Mouse (Mus musculus) heart, embryonic 10.5 days (tissue): ENCODE measurements around the gene Alox12e. TPM values are rescaled to one million over a fixed set of nuclear protein-coding genes. Genes with fewer than 3 reads are reported as not detected.

Experiments used
- DNase-seq: peaks from one replicate; pipeline ENCODE4 v3.0.0-alpha.2; 2017; ENCODE audit warnings: low spot score
- H3K27ac ChIP-seq: fragments of 300-500 bp; sonication (generic); 2 replicates; pipeline ENCODE4 v1.5.1; 2016; ENCODE audit warnings: mild to moderate bottlenecking
- H3K27me3 ChIP-seq: fragments of 300-500 bp; sonication (generic); 2 replicates; pipeline ENCODE4 v1.6.1; 2016; ENCODE audit warnings: mild to moderate bottlenecking; ENCODE audit not compliant: poor library complexity, insufficient read depth, severe bottlenecking
- H3K36me3 ChIP-seq: fragments of 300-500 bp; sonication (generic); 2 replicates; pipeline ENCODE4 v1.6.1; 2016; ENCODE audit warnings: mild to moderate bottlenecking, moderate library complexity
- H3K4me1 ChIP-seq: fragments of 300-500 bp; sonication (generic); 2 replicates; pipeline ENCODE4 v1.6.1; 2016; ENCODE audit warnings: mild to moderate bottlenecking
- H3K4me3 ChIP-seq: fragments of 300-500 bp; sonication (generic); 2 replicates; pipeline ENCODE4 v1.5.1; 2016; ENCODE audit warnings: mild to moderate bottlenecking, moderate library complexity
- H3K9me3 ChIP-seq: fragments of 300-500 bp; sonication (generic); 2 replicates; pipeline ENCODE4 v1.6.1; 2016; ENCODE audit warnings: mild to moderate bottlenecking, moderate library complexity
- WGBS: fragments of 180-500 bp; shearing (Covaris S2); methylation state at CpG from one replicate; pipeline ENCODE4 v1.1.7; 2016; 5-methylcytosine and 5-hydroxymethylcytosine counted together
- polyA plus RNA-seq: library from polyadenylated mRNA; unstranded; fragments of >200 nt; fragmentation: Nextera tagmentation; extraction: Ambion mirVana; gene quantifications from 2 replicates; pipeline ENCODE4 v1.2.1, GENCODE M21; 2016

Gene Alox12e
- polyA plus RNA-seq, 1 experiment from 2014 or later: not detected

GRCm38 (mm10) chr11:70309341-70309740, 13.1 kb downstream of the Alox12e start:
- Histone ChIP-seq H3K36me3 (no peaks in the 10 kb centered on the region), H3K4me3 (no peak overlapping the region), H3K27ac (no peak overlapping the region), H3K27me3 (no peaks in the 10 kb centered on the region), H3K4me1 (no peaks in the 10 kb centered on the region), H3K9me3 (no peaks in the 10 kb centered on the region)
- WGBS: 21% methylated on average over 9 of the region's 9 CpGs
- DNase-seq: no peak

GRCm38 (mm10) chr11:70308296-70308695, 14.1 kb downstream of the Alox12e start:
- Histone ChIP-seq H3K27me3 (no peaks in the 10 kb centered on the region), H3K27ac (no peak overlapping the region), H3K36me3 (no peaks in the 10 kb centered on the region), H3K9me3 (no peaks in the 10 kb centered on the region), H3K4me3 (no peak overlapping the region), H3K4me1 (no peaks in the 10 kb centered on the region)
- DNase-seq: no peak
- 89% methylated on average over 2 of the region's 2 CpGs for WGBS

GRCm38 (mm10) chr11:70306159-70306558, 16.3 kb downstream of the Alox12e start:
- 50% methylated on average over 7 of the region's 7 CpGs for WGBS
- H3K4me3 ChIP-seq: no peak overlapping the region
- DNase-seq: no peak

GRCm38 (mm10) chr11:70302293-70302692, 20.1 kb downstream of the Alox12e start:
- DNase-seq: no peak
- Histone ChIP-seq H3K36me3 (no peaks in the 10 kb centered on the region), H3K9me3 (no peaks in the 10 kb centered on the region), H3K27me3 (no peaks in the 10 kb centered on the region; the same call in 1 of the 2 replicates), H3K4me3 (no peak overlapping the region), H3K27ac (no peak overlapping the region), H3K4me1 (peaks cover 9% of the 10 kb centered on the region)
- 57% methylated on average over 4 of the region's 4 CpGs for WGBS

More at GRCm38 (mm10) chr11:70306159-70306558, 16.3 kb downstream of the Alox12e start:
- H3K36me3 ChIP-seq: no peaks in the 10 kb centered on the region
- H3K9me3 ChIP-seq: no peaks in the 10 kb centered on the region
- no peak overlapping the region for H3K27ac ChIP-seq
- no peaks in the 10 kb centered on the region for H3K27me3 ChIP-seq
- no peaks in the 10 kb centered on the region for H3K4me1 ChIP-seq

- Histone ChIP-seq H3K27ac (peak overlapping the region; percentile 31; the same call in 1 of the 2 replicates), H3K9me3 (no peaks in the 10 kb centered on the region), H3K36me3 (no peaks in the 10 kb centered on the region), H3K4me1 (peaks cover 9% of the 10 kb centered on the region), H3K4me3 (no peak overlapping the region), H3K27me3 (no peaks in the 10 kb centered on the region; the same call in 1 of the 2 replicates)
- 43% methylated on average over 12 of the region's 12 CpGs for WGBS
- DNase-seq: no peak
Observed at GRCm38 (mm10) chr11:70297836-70298454, 24.5 kb downstream of the Alox12e start.

GRCm38 (mm10) chr11:70297405-70297804, 25.0 kb downstream of the Alox12e start:
- H3K4me3 ChIP-seq: no peak overlapping the region
- DNase-seq: no peak
- WGBS: 50% methylated on average over 4 of the region's 4 CpGs
- H3K36me3 ChIP-seq: no peaks in the 10 kb centered on the region
- 0 out of 2 replicates have a peak overlapping the region, but pooled peaks have one; percentile 31 for H3K27ac ChIP-seq
- no peaks in the 10 kb centered on the region for H3K9me3 ChIP-seq
- H3K27me3 ChIP-seq: no peaks in the 10 kb centered on the region; the same call in 1 of the 2 replicates
- H3K4me1 ChIP-seq: peaks cover 9% of the 10 kb centered on the region

- H3K4me1 ChIP-seq: peaks cover 13% of the 10 kb centered on the region
- H3K27ac ChIP-seq: no peak overlapping the region
- no peak for DNase-seq
- H3K9me3 ChIP-seq: no peaks in the 10 kb centered on the region
- H3K4me3 ChIP-seq: no peak overlapping the region
- 86% methylated on average over 6 of the region's 6 CpGs for WGBS
- no peaks in the 10 kb centered on the region; the same call in 1 of the 2 replicates for H3K27me3 ChIP-seq
- H3K36me3 ChIP-seq: no peaks in the 10 kb centered on the region
Observed at GRCm38 (mm10) chr11:70293881-70294280, 28.5 kb downstream of the Alox12e start.

- no peak overlapping the region for H3K27ac ChIP-seq
- no peak for DNase-seq
- H3K36me3 ChIP-seq: no peaks in the 10 kb centered on the region
- H3K9me3 ChIP-seq: no peaks in the 10 kb centered on the region
- WGBS: 88% methylated on average over 6 of the region's 6 CpGs
- H3K27me3 ChIP-seq: no peaks in the 10 kb centered on the region
- no peak overlapping the region for H3K4me3 ChIP-seq
- H3K4me1 ChIP-seq: peaks cover 4% of the 10 kb centered on the region; the same call in 1 of the 2 replicates
Observed at GRCm38 (mm10) chr11:70291235-70291634, 31.2 kb downstream of the Alox12e start.

- 25% methylated on average over 6 of the region's 6 CpGs for WGBS
- no peaks in the 10 kb centered on the region for H3K36me3 ChIP-seq
Observed at GRCm38 (mm10) chr11:70289236-70289635, 33.2 kb downstream of the Alox12e start.

GRCm38 (mm10) chr11:70288102-70288501, 34.3 kb downstream of the Alox12e start:
- H3K36me3 ChIP-seq: no peaks in the 10 kb centered on the region
- no peak for DNase-seq
- 86% methylated on average over 10 of the region's 10 CpGs for WGBS

More at GRCm38 (mm10) chr11:70289236-70289635, 33.2 kb downstream of the Alox12e start:
- peaks cover 4% of the 10 kb centered on the region; the same call in 1 of the 2 replicates for H3K4me1 ChIP-seq
- no peak for DNase-seq
- H3K4me3 ChIP-seq: no peak overlapping the region
- no peaks in the 10 kb centered on the region for H3K9me3 ChIP-seq
- H3K27ac ChIP-seq: no peak overlapping the region
- no peaks in the 10 kb centered on the region for H3K27me3 ChIP-seq

GRCm38 (mm10) chr11:70285686-70286085, 36.7 kb downstream of the Alox12e start:
- Histone ChIP-seq H3K27me3 (no peaks in the 10 kb centered on the region), H3K9me3 (no peaks in the 10 kb centered on the region), H3K4me1 (peaks cover 4% of the 10 kb centered on the region; the same call in 1 of the 2 replicates), H3K27ac (no peak overlapping the region), H3K4me3 (no peak overlapping the region), H3K36me3 (no peaks in the 10 kb centered on the region)
- WGBS: 70% methylated on average over 5 of the region's 5 CpGs
- no peak for DNase-seq

More at GRCm38 (mm10) chr11:70288102-70288501, 34.3 kb downstream of the Alox12e start:
- Histone ChIP-seq H3K4me3 (no peak overlapping the region), H3K9me3 (no peaks in the 10 kb centered on the region), H3K27ac (no peak overlapping the region), H3K4me1 (peaks cover 4% of the 10 kb centered on the region; the same call in 1 of the 2 replicates), H3K27me3 (no peaks in the 10 kb centered on the region)

- Histone ChIP-seq H3K27ac (no peak overlapping the region), H3K9me3 (no peaks in the 10 kb centered on the region), H3K4me1 (peaks cover 4% of the 10 kb centered on the region; the same call in 1 of the 2 replicates), H3K4me3 (no peak overlapping the region), H3K27me3 (no peaks in the 10 kb centered on the region), H3K36me3 (no peaks in the 10 kb centered on the region)
- DNase-seq: no peak
- 74% methylated on average over 3 of the region's 3 CpGs for WGBS
Observed at GRCm38 (mm10) chr11:70284757-70285156, 37.7 kb downstream of the Alox12e start.

- Histone ChIP-seq H3K27ac (no peak overlapping the region), H3K9me3 (no peaks in the 10 kb centered on the region), H3K36me3 (no peaks in the 10 kb centered on the region), H3K4me3 (no peak overlapping the region), H3K27me3 (no peaks in the 10 kb centered on the region), H3K4me1 (no peaks in the 10 kb centered on the region)
- 80% methylated on average over 4 of the region's 4 CpGs for WGBS
- DNase-seq: no peak
Observed at GRCm38 (mm10) chr11:70283666-70284065, 38.8 kb downstream of the Alox12e start.
